Mouse (Mus musculus) neural tube, embryonic 14.5 days (tissue): Measurements from ENCODE around the gene Pik3ca. TPM values are rescaled to one million over a fixed set of nuclear protein-coding genes. Genes with fewer than 3 reads are reported as not detected.

Experiments used
- ATAC-seq: fragments of 200-750 bp; cut with Nextera tagmentation; 2 replicates; pipeline ENCODE4 v1.8.0; 2017; ENCODE audit warnings: low read depth, mild to moderate bottlenecking, moderate TSS enrichment, moderate library complexity
- H3K27ac ChIP-seq: fragments of 300-500 bp; sonication (generic); 2 replicates; pipeline ENCODE4 v1.5.1; 2014; ENCODE audit warnings: low read depth, mild to moderate bottlenecking, control low read depth, low read length, moderate library complexity, mixed read lengths
- H3K27me3 ChIP-seq: fragments of 300-500 bp; sonication (generic); 2 replicates; pipeline ENCODE4 v1.6.1; 2014; ENCODE audit warnings: low read length; ENCODE audit not compliant: control insufficient read depth, insufficient read depth
- H3K36me3 ChIP-seq: fragments of 300-500 bp; sonication (generic); 2 replicates; pipeline ENCODE4 v1.6.1; 2014; ENCODE audit warnings: low read length, mixed read lengths; ENCODE audit not compliant: control insufficient read depth, insufficient read depth
- H3K4me1 ChIP-seq: fragments of 300-500 bp; sonication (generic); 2 replicates; pipeline ENCODE4 v1.6.1; 2014; ENCODE audit warnings: low read length; ENCODE audit not compliant: control insufficient read depth, insufficient read depth
- H3K4me2 ChIP-seq: fragments of 300-500 bp; sonication (generic); 2 replicates; pipeline ENCODE4 v1.6.1; 2014; ENCODE audit warnings: mild to moderate bottlenecking, low read depth, low read length, control low read depth
- H3K4me3 ChIP-seq: fragments of 300-500 bp; sonication (generic); 2 replicates; pipeline ENCODE4 v1.5.1; 2014; ENCODE audit warnings: low read depth, low read length, control low read depth, mixed read lengths
- H3K9ac ChIP-seq: fragments of 300-500 bp; sonication (generic); replicated peaks from 2 replicates; pipeline ENCODE4 v1.6.1; 2014; ENCODE audit warnings: low read depth, mild to moderate bottlenecking, control low read depth, low read length, mixed read lengths
- H3K9me3 ChIP-seq: fragments of 300-500 bp; sonication (generic); 2 replicates; pipeline ENCODE4 v1.6.1; 2016; ENCODE audit warnings: low read length; ENCODE audit not compliant: control insufficient read depth
- WGBS: fragments of 180-500 bp; shearing (Covaris S2); extraction: QIAGEN DNeasy Blood & Tissue Kit; methylation state at CpG from one replicate; pipeline ENCODE4 v1.1.7; 2014; 5-methylcytosine and 5-hydroxymethylcytosine counted together
- polyA plus RNA-seq: library from polyadenylated mRNA; unstranded; fragments of >200 nt; fragmentation: Nextera tagmentation; extraction: Ambion mirVana; gene quantifications from 2 replicates; pipeline ENCODE4 v1.2.1, GENCODE M21; 2014

Pik3ca gene
- polyA plus RNA-seq, 1 experiment from 2014 or later, result 26.7 TPM

DNA sequence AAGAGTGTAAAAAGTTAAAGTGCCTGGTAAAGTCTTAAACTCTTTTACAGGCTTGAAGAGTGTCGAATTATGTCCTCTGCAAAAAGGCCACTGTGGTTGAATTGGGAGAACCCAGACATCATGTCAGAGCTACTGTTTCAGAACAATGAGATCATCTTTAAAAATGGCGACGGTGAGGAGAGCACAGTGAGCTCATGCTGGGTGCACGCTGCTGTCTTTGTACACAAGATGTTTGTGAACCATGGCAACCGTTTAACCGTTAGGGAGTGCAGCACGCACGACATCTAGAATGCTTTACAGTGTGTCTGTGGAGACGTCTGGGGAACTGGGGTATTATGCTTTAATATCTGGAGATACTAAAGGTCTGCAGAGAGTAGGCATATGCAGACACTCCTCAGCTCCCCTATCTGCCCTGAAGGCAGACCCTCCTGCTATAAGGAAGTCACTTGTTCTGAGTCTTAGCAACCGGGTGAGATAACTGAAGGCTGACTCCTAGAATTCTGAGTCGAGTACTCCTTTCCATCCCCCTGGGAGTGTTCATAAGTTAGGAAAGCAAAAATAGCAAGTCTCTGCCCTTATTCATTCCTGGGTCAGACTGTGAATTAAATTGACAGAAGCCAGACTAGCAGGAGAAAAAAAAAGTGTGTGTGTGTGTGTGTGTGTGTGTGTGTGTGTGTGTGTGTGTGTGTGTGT, 57.0 kb downstream of the Pik3ca start:
- 61% methylated on average over 11 of the region's 11 CpGs for WGBS
- Histone ChIP-seq H3K36me3 (peaks cover 52% of the 10 kb centered on the region), H3K27ac (no peak overlapping the region), H3K9ac (no peak overlapping the region), H3K4me3 (no peak overlapping the region), H3K4me2 (no peak overlapping the region), H3K9me3 (no peaks in the 10 kb centered on the region), H3K4me1 (no peaks in the 10 kb centered on the region), H3K27me3 (no peaks in the 10 kb centered on the region)
- peak; percentile 51; the same call in 1 of the 2 replicates for ATAC-seq

DNA sequence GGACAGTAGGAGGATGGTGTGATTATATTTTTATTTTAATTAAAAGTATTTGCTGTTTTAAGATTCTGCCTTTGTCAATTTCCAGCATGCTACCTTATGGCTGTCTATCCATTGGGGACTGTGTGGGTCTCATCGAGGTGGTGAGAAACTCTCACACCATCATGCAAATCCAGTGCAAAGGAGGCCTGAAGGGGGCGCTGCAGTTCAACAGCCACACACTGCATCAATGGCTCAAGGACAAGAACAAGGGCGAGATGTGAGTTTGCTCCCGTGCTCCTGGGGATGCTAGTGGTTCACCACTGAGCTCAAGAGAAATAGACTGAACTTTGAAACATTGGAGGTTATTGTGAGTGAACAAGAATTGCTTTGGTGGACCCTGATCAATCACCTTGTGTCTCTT, 62.3 kb downstream of the Pik3ca start:
- no peak overlapping the region for H3K4me2 ChIP-seq
- 66% methylated on average over 4 of the region's 4 CpGs for WGBS
- no peak overlapping the region for H3K9ac ChIP-seq
- H3K4me1 ChIP-seq, result no peaks in the 10 kb centered on the region
- no peaks in the 10 kb centered on the region for H3K9me3 ChIP-seq
- H3K4me3 ChIP-seq, result no peak overlapping the region
- H3K27me3 ChIP-seq, result no peaks in the 10 kb centered on the region
- no peak overlapping the region for H3K27ac ChIP-seq
- peaks cover 49% of the 10 kb centered on the region for H3K36me3 ChIP-seq
- ATAC-seq, result no peak

DNA sequence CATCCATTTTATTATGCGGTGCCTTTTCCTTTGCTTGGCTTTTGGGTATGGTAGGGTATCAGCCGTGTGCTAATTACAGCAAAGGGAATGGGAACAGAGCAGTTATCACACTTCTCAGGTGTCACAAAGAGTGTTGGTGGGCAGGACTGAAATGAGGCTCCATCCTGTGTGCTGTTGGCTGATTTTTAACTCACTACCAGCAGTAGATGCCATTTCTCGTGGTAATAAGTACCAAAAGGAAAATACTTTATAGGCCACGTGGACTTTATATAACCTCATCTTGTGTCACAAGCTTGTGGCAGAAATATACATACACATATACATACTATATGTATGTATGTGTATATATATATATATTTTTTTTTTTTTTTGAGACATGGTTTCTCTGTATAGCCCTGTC, 69.8 kb downstream of the Pik3ca start:
- H3K27me3 ChIP-seq, result no peaks in the 10 kb centered on the region

DNA sequence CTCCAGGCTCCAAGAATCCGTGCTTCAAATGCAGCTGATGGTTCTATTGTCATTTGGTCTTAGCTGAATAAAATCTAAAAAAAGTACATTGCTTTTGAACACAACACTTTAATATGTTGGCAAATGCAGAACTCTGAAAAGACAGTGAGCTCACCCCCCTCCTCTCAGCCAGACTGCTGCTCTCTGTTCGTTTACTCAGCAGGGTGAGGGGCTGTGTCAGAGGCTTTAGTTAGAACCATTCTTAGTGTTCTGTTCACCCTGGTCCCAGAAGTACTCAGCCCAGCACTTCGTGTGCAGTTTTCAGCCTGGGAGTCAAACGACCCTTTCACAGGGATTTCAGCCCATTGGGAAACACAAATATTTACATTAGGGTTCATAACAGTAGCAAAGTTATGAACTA, 70.9 kb downstream of the Pik3ca start:
- 71% methylated on average over 4 of the region's 4 CpGs for WGBS
- no peak for ATAC-seq

More for the DNA sequence above, 69.8 kb downstream of the Pik3ca start:
- H3K4me2 ChIP-seq, result no peak overlapping the region
- ATAC-seq, result no peak
- no peaks in the 10 kb centered on the region for H3K4me1 ChIP-seq
- H3K4me3 ChIP-seq, result no peak overlapping the region
- no peaks in the 10 kb centered on the region for H3K9me3 ChIP-seq
- H3K27ac ChIP-seq, result no peak overlapping the region
- 97% methylated on average over 4 of the region's 4 CpGs for WGBS
- no peak overlapping the region for H3K9ac ChIP-seq
- peaks cover 10% of the 10 kb centered on the region for H3K36me3 ChIP-seq

DNA sequence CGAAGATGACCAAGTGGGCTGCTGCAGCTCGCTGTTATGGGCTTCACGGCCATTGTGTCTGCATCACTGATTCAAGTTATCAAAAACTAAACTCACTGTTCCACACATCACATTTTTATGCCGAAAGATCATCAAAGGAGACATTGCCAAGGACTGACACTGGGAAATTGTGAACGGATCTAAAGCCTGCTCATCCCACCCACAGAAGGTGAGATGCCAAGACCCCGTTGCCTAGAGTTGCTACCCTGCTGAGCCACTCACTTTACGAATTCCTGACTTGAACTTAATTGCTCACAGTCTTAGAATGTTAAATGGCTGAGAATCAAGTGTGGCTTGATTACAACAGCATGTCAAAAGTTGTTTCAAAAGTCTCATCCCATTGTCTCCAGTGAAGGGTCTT, 73.0 kb downstream of the Pik3ca start:
- Histone ChIP-seq H3K9ac (no peak overlapping the region), H3K9me3 (no peaks in the 10 kb centered on the region), H3K36me3 (no peaks in the 10 kb centered on the region), H3K27me3 (no peaks in the 10 kb centered on the region), H3K27ac (no peak overlapping the region), H3K4me2 (no peak overlapping the region), H3K4me3 (no peak overlapping the region), H3K4me1 (no peaks in the 10 kb centered on the region)
- no peak for ATAC-seq
- WGBS, result 63% methylated on average over 7 of the region's 7 CpGs

More for the DNA sequence above, 70.9 kb downstream of the Pik3ca start:
- Histone ChIP-seq H3K4me3 (no peak overlapping the region), H3K36me3 (no peaks in the 10 kb centered on the region; the same call in 1 of the 2 replicates), H3K27me3 (no peaks in the 10 kb centered on the region), H3K9ac (no peak overlapping the region), H3K9me3 (no peaks in the 10 kb centered on the region), H3K4me2 (no peak overlapping the region), H3K27ac (no peak overlapping the region), H3K4me1 (no peaks in the 10 kb centered on the region)

DNA sequence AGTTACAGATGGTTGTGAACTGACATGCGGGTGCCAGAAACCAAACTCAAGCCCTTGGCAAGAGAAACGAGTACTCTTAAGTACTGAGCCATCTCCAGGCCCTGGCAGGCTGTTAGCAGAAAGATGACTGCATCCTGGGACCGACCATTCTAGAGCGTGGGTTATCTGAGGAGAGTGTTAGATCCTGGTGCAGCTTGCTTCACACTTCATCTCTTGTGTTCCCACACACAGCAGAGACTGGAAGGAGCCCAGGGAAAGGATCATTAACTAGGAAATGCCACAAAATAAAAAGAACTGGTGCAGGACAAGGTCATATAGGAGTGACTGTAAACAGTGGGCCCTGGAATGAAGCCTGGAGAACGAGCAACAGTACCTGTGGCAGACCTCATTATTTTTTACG, 73.6 kb downstream of the Pik3ca start:
- peak; percentile 26; the same call in 1 of the 2 replicates for ATAC-seq
- no peak overlapping the region for H3K4me3 ChIP-seq
- WGBS, result 77% methylated on average over 6 of the region's 6 CpGs
- H3K4me2 ChIP-seq, result no peak overlapping the region
- H3K9ac ChIP-seq, result no peak overlapping the region
- H3K27me3 ChIP-seq, result no peaks in the 10 kb centered on the region
- no peaks in the 10 kb centered on the region for H3K36me3 ChIP-seq
- H3K9me3 ChIP-seq, result no peaks in the 10 kb centered on the region
- no peak overlapping the region for H3K27ac ChIP-seq
- H3K4me1 ChIP-seq, result no peaks in the 10 kb centered on the region

DNA sequence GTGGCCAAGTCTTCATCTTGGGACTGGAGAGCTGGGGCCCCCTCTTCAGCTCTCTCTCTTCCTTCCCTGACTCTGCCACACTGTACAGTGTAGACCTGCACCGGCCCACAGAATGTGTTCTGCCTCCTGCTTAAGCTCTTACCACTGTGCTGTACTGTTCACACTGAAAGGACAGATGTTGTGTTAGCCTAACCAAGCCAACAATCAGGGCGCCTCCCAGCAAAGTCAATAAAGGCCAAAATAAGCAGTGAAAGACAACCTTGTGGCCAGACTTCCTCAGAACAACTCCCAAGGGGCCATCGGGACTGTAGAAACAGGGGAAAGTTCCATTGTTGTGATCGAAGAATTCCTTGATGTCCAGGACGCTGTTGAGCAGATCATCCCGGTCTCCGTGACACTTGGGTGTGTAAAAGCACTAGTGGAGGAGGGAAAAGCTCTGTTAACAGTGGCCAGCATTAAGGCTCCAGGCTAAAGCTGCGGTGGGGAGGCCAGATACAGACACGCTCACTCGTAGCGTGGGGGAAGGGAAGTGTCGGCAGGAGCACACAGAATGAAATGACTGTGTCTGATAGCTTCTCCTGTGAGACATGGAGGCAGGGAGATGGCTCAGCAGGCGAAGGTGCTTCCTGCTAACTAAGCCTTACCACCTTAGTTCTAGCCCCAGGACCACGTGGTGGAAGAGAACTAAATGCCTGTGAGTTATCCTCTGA, 74.9 kb downstream of the Pik3ca start:
- no peak overlapping the region for H3K4me3 ChIP-seq
- no peaks in the 10 kb centered on the region for H3K36me3 ChIP-seq
- ATAC-seq, result peak; percentile 47; the same call in 1 of the 2 replicates
- no peak overlapping the region for H3K27ac ChIP-seq
- H3K4me2 ChIP-seq, result no peak overlapping the region
- WGBS, result 73% methylated on average over 14 of the region's 14 CpGs
- H3K4me1 ChIP-seq, result no peaks in the 10 kb centered on the region
- no peaks in the 10 kb centered on the region for H3K27me3 ChIP-seq
- no peak overlapping the region for H3K9ac ChIP-seq
- H3K9me3 ChIP-seq, result no peaks in the 10 kb centered on the region

DNA sequence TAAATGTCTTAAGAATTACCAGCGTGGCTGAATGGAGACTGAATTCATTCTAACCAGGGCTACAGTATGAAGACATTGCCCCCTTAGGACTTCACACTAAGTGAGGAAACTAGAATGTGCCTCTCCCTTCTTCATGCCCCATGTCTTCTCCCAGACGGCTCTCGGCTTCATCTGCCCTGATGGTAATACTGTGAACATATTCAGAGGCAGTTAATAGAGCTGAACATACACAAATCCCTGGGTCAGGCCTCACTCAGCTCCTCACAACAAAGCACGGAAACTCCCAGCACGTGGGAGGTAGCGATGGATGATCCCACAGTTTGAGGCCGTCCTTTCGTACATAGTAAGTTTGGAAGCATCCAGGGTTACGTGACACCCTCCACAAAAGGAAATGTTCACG, 75.7 kb downstream of the Pik3ca start:
- no peak for ATAC-seq
- no peaks in the 10 kb centered on the region for H3K36me3 ChIP-seq
- H3K4me2 ChIP-seq, result no peak overlapping the region
- WGBS, result 74% methylated on average over 10 of the region's 10 CpGs
- no peak overlapping the region for H3K9ac ChIP-seq
- H3K9me3 ChIP-seq, result no peaks in the 10 kb centered on the region
- no peak overlapping the region for H3K4me3 ChIP-seq
- H3K4me1 ChIP-seq, result no peaks in the 10 kb centered on the region
- no peak overlapping the region for H3K27ac ChIP-seq
- no peaks in the 10 kb centered on the region for H3K27me3 ChIP-seq

DNA sequence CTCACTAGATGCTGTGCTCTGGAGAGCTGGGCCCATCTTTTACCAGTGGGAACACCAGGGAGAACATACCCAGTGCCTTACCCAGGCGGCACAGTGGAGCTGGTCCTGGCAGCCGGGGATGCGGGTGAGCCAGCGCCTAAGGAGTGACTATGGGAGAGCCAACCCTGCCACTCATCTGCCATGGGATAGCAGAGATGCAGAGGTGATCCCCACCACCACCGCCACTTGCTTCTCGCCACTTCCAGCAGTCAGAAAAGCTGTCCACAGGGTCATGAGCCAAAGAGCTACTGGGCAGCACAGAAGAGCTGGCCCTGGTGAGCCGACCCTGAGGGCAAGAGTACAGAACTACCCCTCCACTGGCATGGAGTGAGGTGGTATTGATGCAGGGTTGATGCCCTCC, 82.5 kb downstream of the Pik3ca start:
- H3K4me1 ChIP-seq, result no peaks in the 10 kb centered on the region
- H3K36me3 ChIP-seq, result no peaks in the 10 kb centered on the region
- ATAC-seq, result no peak
- no peak overlapping the region for H3K4me2 ChIP-seq
- H3K9me3 ChIP-seq, result no peaks in the 10 kb centered on the region
- H3K27me3 ChIP-seq, result no peaks in the 10 kb centered on the region
- WGBS, result 87% methylated on average over 7 of the region's 7 CpGs
- H3K9ac ChIP-seq, result no peak overlapping the region
- no peak overlapping the region for H3K4me3 ChIP-seq
- H3K27ac ChIP-seq, result no peak overlapping the region
